Mouse (Mus musculus): Measurements from ENCODE around the gene Slc25a14.

Gene Slc25a14

Small RNAs within 50 kb of the gene (microRNA-seq; reads per million reads assigned to microRNA genes)
- 0 reads per million in 2 experiments for gene Gm27828

All from adrenal gland (tissue).